Mouse (Mus musculus) Muller cell, postnatal 12 days (primary cell): ENCODE results near the gene Arxes1.
"Not testable (repeated sequence)": the region's sequence is repeated elsewhere in the genome, so short reads cannot be mapped to it uniquely, and the experiment has no call there.

Source experiments
- DNase-seq: peaks from one replicate; pipeline ENCODE4 v3.0.0-alpha.2; 2015; ENCODE audit errors: inconsistent ontology term

Arxes1 gene

GRCm38 (mm10) chrX:136032799-136033763 lies at the start of gene Arxes1:
TSS of gene Arxes1 (plus strand) at chrX:136033367.
- not testable (repeated sequence) for DNase-seq

GRCm38 (mm10) chrX:135984539-135985260 lies 48.5 kb upstream of the Arxes1 start:
- no peak for DNase-seq

- DNase-seq: no peak
These were observed 46.9 kb upstream of the Arxes1 start for GRCm38 (mm10) chrX:135986267-135986666.

- no peak for DNase-seq
These were observed 42.5 kb upstream of the Arxes1 start for GRCm38 (mm10) chrX:135990661-135991060.

DNA sequence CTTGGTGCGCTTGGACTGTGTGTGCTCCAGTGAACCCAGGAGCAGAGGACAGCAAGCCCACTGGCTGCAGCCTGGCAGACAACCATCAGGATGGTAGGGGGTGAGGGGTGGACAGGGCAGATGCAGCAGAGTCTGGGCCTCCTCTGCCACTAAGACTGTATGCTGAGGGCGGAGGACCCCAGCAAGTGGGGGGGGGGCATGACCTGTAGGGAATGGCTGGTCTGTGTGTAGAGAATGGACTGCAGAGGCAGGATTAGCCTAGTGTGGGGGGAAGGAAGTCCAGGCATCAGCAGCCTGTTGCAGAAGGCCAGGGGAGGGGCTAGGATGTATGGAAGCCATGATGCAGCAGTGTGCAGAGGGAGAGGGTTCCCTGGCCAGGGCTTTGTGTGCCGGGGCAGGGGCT lies 40.0 kb upstream of the Arxes1 start:
- not testable (repeated sequence) for DNase-seq

DNA sequence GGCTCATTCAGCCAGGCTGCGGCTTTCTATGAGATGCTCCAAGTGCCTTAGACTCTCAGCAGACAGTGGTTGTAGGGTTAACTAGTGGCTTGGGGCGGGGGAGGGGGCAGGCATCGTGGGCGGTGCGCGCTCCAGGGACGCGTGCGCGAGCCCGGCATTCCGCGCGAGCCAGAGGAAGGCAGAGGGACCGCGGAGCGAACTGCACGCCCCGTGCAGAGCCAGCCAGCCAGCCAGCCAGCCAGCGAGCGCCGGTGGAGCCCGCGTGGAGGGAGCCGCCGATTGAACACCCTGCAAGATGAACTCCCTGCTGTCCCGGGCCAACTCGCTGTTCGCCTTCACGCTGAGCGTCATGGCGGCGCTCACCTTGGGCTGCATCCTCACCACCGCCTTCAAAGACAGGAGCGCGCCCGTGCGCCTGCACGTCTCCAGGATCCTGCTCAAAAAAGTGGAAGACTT lies 39.5 kb upstream of the Arxes1 start, which contains the start of gene Arxes2:
Arxes2 (plus strand) TSS at position 161 of the 456 bp plus-strand sequence.
- not testable (repeated sequence) for DNase-seq

DNA sequence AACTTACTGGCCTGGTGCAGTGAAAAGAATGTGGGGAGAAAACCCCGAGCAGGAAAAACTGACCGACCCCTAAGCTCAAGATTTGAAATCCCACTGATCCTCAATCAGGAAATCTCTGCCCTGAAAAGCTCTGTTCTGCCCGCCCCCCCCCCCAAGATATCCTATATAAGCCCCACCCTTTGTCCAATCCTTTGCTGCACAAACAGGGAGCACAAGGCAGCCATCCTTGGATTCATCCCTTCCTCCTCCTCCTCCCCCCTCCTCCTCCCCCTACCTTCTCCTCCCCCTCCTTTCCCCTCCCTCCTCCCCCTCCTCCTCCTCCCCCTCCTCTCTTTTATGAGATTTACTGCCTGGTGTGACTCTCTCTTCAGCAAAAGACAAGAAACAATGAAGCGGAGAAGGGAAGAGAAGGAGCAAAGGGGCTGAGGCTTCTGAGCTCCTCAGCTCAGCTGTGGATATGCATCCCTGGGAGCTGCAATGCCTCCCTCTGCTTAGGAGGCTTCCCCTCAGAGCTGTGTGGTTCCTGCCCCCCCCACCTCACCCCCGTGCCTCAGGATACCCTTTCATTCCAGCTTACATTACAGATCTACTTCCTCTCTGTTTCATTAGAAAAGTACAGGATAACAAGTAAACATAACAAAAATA lies 25.8 kb upstream of the Arxes1 start:
- DNase-seq: no peak

DNA sequence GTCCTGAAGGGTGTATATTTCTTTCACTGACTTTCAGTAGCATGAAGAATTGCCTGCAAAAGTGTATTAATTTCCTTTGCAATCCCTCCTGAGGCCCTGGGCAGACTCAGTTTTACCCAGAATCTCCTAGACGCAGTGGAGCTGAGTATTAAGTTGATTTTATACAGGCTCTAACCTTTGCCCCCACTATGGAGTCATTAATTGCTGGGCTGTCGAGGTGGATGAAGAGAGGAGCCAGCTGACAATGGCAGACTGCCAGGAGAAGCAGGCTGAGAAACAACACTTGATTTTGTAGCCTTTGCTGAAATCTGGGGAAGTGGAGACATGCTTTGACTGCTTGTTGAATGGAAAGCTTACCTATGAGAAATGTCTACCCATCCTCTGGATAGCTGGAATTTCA lies 18.8 kb upstream of the Arxes1 start:
- no peak for DNase-seq

- DNase-seq: no peak
These were observed 2.8 kb upstream of the Arxes1 start for GRCm38 (mm10) chrX:136030331-136030730.

DNA sequence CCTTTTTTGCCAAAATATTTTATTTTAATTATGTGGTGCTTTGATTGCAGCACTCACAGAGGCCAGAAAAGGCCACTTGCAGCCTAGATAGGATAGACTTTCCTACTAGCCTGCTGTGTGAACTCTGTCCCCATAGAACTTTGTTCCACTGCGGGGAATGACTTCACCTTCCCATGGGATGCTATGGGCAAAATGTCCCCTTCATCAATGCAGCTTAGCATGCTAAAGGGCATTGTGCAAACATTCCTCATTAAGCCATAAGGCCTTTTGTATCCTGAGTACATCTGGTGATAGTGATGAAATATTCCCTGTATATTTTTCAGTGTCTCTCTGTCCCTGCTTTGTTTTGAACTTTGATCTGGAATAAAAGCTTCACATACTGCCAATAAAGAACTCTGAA lies 10.6 kb downstream of the Arxes1 start:
- no peak for DNase-seq

- DNase-seq: peak; percentile 34
These were observed 14.4 kb downstream of the Arxes1 start for GRCm38 (mm10) chrX:136047528-136047927.

DNA sequence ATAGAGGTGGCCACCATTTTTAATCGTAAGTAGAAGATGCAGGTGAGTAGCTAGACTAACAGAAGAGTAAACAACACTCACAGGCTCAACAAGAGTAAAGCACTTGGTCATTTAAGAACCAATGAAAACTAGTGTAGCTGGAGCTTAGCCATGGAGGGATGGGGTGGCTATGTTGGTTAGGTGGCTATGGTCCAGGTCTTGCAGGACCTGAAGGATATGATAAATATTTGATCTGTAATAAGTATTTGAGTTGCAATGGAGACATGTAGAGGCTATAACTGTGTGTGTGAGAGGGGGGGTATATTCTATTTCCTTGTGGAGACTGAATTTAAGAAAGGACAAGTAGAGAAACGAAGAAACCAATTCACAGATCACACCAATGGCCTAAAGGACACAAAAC lies 18.1 kb downstream of the Arxes1 start:
- no peak for DNase-seq

GRCm38 (mm10) chrX:136060698-136061097 lies 27.5 kb downstream of the Arxes1 start:
- no peak for DNase-seq

DNA sequence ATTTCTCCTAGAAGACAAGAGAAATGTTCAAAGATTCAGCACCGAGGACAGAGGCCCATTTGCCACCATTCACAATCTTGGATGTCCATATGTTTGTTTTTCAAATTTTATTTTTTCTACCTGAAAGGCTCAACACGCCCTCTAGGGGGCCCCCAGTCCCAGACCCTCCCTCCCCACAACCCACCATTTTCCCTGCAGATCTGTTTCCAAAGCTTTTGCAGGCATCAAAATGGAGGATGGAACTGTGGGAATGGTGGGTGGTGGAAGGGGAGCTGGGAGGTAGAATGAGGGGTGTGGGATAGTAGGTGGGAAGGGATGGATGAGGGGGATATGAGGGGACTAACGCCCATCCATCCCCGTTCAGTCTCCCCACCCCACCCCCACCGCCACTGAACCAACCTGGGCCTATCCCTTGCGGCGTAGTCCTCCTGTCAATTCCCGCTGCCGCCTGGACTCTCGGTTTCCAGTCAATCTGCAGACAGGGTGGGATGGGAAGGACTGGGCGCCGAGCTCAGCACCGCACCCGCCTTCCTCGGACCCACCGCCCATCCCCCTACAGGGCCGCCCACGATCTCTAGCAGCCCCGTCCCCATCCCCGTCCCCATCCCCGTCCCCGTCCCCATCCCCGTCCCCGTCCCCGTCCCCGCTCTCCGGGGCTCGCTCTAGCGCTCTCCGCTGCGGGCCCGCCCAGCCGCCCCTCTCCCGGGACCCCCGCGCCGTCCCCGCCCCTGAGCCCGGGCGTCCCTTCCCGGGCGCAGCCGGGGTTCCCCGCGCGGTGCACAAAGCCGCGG lies 34.2 kb downstream of the Arxes1 start:
- DNase-seq: peak; percentile 5

GRCm38 (mm10) chrX:136068020-136068419 lies 34.9 kb downstream of the Arxes1 start, which contains the start of gene Bex2:
TSS of gene Bex2 (minus strand) at chrX:136068236.
- DNase-seq: not testable (repeated sequence)
